Mouse (Mus musculus) testis, adult 2 months (tissue): Measurements from ENCODE around the gene Slc32a1. TPM values are rescaled to one million over a fixed set of nuclear protein-coding genes. Genes with fewer than 3 reads are reported as not detected.

Experiments
- H3K27ac ChIP-seq: fragments of 200-500 bp; 2 replicates; pipeline ENCODE4 v1.5.1; 2012; ENCODE audit warnings: low read depth, low read length; ENCODE audit not compliant: control insufficient read depth, insufficient read depth
- H3K27me3 ChIP-seq: fragments of 200-500 bp; 2 replicates; pipeline ENCODE4 v1.6.1; 2012; ENCODE audit warnings: mild to moderate bottlenecking, low read length, moderate library complexity; ENCODE audit not compliant: control insufficient read depth, insufficient read depth
- H3K36me3 ChIP-seq: fragments of 200-500 bp; 2 replicates; pipeline ENCODE4 v1.6.1; 2012; ENCODE audit warnings: mild to moderate bottlenecking, low read length; ENCODE audit not compliant: control insufficient read depth, insufficient read depth
- H3K4me1 ChIP-seq: fragments of 200-500 bp; 2 replicates; pipeline ENCODE4 v1.6.1; 2012; ENCODE audit warnings: low read length; ENCODE audit not compliant: control insufficient read depth, insufficient read depth
- H3K4me3 ChIP-seq: fragments of 200-500 bp; 2 replicates; pipeline ENCODE4 v1.5.1; 2012; ENCODE audit warnings: low read depth, mild to moderate bottlenecking, low read length, moderate library complexity, mixed read lengths; ENCODE audit not compliant: control insufficient read depth
- CTCF ChIP-seq: fragments of 200-500 bp; IDR thresholded peaks from 2 replicates; pipeline ENCODE4 v1.5.1; 2012; ENCODE audit warnings: low read depth, mild to moderate bottlenecking, inconsistent platforms, low read length, moderate library complexity; ENCODE audit not compliant: control insufficient read depth, insufficient read depth, insufficient replicate concordance
- POLR2A ChIP-seq: fragments of 200-500 bp; IDR thresholded peaks from 2 replicates; pipeline ENCODE4 v1.6.1; 2012; ENCODE audit warnings: low read depth, mild to moderate bottlenecking, inconsistent platforms, low read length, moderate library complexity; ENCODE audit not compliant: control insufficient read depth
- polyA plus RNA-seq: library from polyadenylated mRNA; depleted of rRNA; stranded (reverse); fragments of >200 nt; gene quantifications from 2 replicates; pipeline ENCODE4 v1.2.3, GENCODE M21; 2012; rRNA removed

The Slc32a1 gene
- polyA plus RNA-seq: 0.04 and 0.14 TPM in 2 replicates

DNA sequence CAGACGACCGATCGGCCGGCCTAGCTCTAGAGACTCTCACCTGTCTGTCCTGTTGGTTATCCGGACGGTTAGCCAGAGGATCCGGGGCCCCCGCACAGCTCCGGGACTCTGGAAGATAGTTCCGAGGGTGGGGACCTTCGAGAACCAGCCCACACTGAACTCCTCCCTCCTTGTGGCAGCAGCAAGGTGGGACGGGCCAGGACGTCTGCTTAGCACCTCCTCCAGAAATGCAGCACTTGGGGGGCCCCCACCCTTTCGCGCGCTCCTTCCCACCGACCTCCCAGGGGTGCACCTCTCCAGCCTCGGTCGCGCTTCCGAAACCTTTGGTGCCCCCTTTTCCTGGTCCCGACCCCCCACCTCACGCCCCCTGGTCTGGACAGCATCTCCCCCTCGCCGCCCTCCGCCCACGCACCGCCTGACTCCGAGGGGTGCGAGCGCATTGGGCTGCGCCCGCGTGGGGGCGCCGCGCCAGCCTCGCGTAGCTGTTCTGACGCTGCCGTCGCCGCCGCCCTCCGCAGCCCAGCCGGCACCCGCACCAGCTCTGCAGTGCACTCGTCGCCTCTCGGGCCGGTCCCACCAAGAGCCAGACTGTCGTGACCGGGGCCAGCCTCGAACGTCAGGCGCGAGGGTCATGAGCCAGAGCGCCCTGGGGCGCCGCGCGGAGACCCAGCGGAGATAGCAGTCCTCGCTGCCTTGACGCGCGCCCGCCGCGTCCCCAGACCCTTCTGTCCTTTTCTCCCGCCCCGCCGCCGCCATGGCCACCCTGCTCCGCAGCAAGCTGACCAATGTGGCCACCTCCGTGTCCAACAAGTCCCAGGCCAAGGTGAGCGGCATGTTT lies at the start of gene Slc32a1:
Gene Slc32a1, plus strand, starts transcription at position 280 of the 838 bp plus-strand sequence.
- TF ChIP-seq POLR2A (no peak), CTCF (no peak)
- H3K4me3 ChIP-seq: peak within 1 kb of the TSS; percentile 62
- no peaks in the 10 kb centered on the region; the same call in 1 of the 2 replicates for H3K27me3 ChIP-seq
- no peak within 1 kb of the TSS for H3K27ac ChIP-seq
- H3K4me1 ChIP-seq: peaks cover 19% of the 10 kb centered on the region
- no peaks in the 10 kb centered on the region for H3K36me3 ChIP-seq

- Histone ChIP-seq H3K36me3 (no peaks in the 10 kb centered on the region), H3K4me1 (peaks cover 8% of the 10 kb centered on the region), H3K4me3 (no peak overlapping the region), H3K27ac (no peak overlapping the region), H3K27me3 (no peaks in the 10 kb centered on the region)
- TF ChIP-seq CTCF (no peak), POLR2A (0 out of 2 replicates have a peak, but pooled peaks have one; percentile 13)
Observed at GRCm38 (mm10) chr2:158560801-158561200, 49.8 kb upstream of the Slc32a1 start.

DNA sequence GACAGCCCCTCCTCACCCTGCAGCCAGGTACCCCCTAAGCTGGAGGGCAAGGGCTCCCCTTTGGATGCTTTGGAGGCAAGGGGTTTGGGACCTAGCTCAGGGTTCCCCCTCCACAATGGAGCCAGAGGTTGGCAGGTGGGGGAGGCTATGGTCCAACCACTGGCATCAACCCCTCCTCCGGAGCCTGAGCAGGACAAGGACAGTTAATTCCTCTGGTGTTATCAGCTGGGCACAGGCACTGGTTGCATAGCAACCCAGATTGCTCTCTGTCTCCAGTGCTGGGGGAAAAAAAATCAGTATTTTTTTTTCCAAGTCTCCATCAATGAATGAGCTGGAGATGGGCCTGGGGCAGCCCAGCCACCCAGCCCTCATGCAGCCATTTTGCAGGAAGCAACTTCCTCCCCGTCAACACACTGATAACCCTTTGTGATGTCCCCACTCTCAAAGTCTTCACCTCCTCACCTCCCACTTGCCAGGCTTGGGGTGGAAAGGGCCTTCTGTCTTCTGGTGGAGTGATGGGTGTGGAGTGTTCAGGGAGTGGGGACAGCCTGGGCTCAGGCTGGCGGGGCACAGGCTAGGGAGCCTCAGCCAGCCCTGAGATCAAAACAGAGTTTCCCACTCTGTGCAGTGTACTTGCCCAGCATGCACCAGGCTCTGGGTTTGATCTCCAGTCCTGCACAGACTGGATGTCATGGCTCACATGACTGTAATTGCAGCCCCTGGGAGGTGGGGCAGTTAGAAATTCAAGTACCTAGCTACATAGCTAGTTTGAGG lies 49.0 kb upstream of the Slc32a1 start:
- Histone ChIP-seq H3K4me1 (peaks cover 4% of the 10 kb centered on the region; the same call in 1 of the 2 replicates), H3K4me3 (no peak overlapping the region), H3K27me3 (no peaks in the 10 kb centered on the region), H3K36me3 (no peaks in the 10 kb centered on the region), H3K27ac (no peak overlapping the region)
- TF ChIP-seq POLR2A: no peak

DNA sequence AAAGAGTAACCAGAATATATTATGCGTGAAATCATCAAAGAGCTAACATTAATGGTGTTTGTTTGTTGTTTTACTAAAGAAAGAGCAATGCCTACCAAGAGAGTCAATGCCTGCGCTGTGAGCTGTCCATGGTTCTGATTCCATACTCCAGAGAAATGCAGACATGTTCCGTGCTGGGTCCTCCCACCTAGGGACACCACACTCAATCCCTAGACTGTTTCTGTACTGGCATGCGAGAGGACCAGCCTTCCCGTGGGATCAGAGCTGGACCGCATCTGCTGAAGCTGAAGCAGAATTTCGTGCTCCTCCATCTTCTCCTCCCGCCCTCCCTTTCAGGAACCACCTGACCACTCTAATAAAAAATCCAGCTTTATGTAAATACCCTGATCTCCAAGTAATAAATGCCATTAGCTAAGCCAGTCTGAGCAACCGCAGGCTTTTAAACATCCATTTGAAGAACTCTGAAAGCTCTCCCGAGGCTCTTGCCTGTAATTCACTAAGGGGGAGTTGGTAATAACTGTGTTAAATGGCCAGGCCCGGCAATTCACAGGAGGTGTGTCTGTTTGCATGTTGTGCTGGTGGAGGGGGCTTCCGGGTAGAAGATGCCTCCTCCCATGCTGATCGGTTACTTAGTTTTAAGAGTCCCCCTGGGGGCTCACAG lies 40.0 kb upstream of the Slc32a1 start:
- Histone ChIP-seq H3K4me3 (no peak overlapping the region), H3K4me1 (no peaks in the 10 kb centered on the region), H3K36me3 (no peaks in the 10 kb centered on the region), H3K27ac (no peak overlapping the region), H3K27me3 (no peaks in the 10 kb centered on the region)
- TF ChIP-seq CTCF (no peak), POLR2A (no peak)

DNA sequence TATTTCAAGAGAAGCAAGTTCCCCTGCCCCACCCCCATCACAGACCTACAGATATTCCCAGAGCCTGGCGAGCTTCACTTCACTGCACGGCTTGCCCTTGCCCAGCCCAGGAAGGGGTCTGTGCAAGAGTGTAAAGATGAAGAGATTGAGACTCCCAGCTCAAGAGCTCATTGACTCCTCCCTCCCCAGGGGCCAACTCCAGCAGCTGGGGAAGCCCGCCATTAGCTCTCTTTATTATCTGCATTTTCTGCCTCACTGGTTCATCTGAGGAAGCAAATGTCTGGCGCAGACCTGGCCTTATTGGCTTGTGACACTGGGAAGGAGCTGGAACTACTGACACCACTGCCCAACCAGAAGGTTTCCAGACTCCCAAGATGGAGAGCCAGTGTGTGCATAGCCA lies 30.6 kb upstream of the Slc32a1 start:
- no peak overlapping the region for H3K4me3 ChIP-seq
- H3K27ac ChIP-seq: no peak overlapping the region
- peaks cover 3% of the 10 kb centered on the region; the same call in 1 of the 2 replicates for H3K4me1 ChIP-seq
- no peaks in the 10 kb centered on the region for H3K27me3 ChIP-seq
- no peaks in the 10 kb centered on the region for H3K36me3 ChIP-seq
- no peak for TF ChIP-seq CTCF
- TF ChIP-seq POLR2A: no peak

GRCm38 (mm10) chr2:158584621-158585358 lies 25.8 kb upstream of the Slc32a1 start:
- Histone ChIP-seq H3K36me3 (no peaks in the 10 kb centered on the region), H3K27ac (no peak overlapping the region), H3K4me1 (peaks cover 3% of the 10 kb centered on the region; the same call in 1 of the 2 replicates), H3K27me3 (no peaks in the 10 kb centered on the region), H3K4me3 (no peak overlapping the region)
- TF ChIP-seq CTCF (no peak), POLR2A (no peak)
